Mouse (Mus musculus) lung, embryonic 15.5 days (tissue): ENCODE measurements at regions not wholly inside any gene's neighbourhood (a gene's known extent, or its start where the extent isn't known, plus 50 kb on each side); places are given as distances from the start of the nearest gene placed in this dataset.

Experiments used
- ATAC-seq: fragments of 200-750 bp; cut with Nextera tagmentation; 2 replicates; pipeline ENCODE4 v1.8.0; 2017; ENCODE audit warnings: moderate number of reproducible peaks, borderline replicate concordance; ENCODE audit not compliant: low FRiP score, low TSS enrichment; ENCODE audit errors: extremely low read depth
- H3K27ac ChIP-seq: fragments of 300-500 bp; sonication (generic); 2 replicates; pipeline ENCODE4 v1.5.1; 2015; ENCODE audit warnings: moderate library complexity, mild to moderate bottlenecking, inconsistent platforms
- H3K27me3 ChIP-seq: fragments of 300-500 bp; sonication (generic); 2 replicates; pipeline ENCODE4 v1.6.1; 2015; ENCODE audit warnings: inconsistent platforms
- H3K36me3 ChIP-seq: fragments of 300-500 bp; sonication (generic); 2 replicates; pipeline ENCODE4 v1.6.1; 2015; ENCODE audit warnings: inconsistent platforms
- H3K4me1 ChIP-seq: fragments of 300-500 bp; sonication (generic); 2 replicates; pipeline ENCODE4 v1.6.1; 2015; ENCODE audit warnings: inconsistent platforms
- H3K4me2 ChIP-seq: fragments of 300-500 bp; sonication (generic); 2 replicates; pipeline ENCODE4 v1.6.1; 2015; ENCODE audit warnings: inconsistent platforms, mild to moderate bottlenecking, moderate library complexity
- H3K4me3 ChIP-seq: fragments of 300-500 bp; sonication (generic); 2 replicates; pipeline ENCODE4 v1.5.1; 2015; ENCODE audit warnings: mild to moderate bottlenecking, inconsistent platforms
- H3K9ac ChIP-seq: fragments of 300-500 bp; sonication (generic); 2 replicates; pipeline ENCODE4 v1.6.1; 2015; ENCODE audit warnings: inconsistent platforms
- H3K9me3 ChIP-seq: fragments of 300-500 bp; sonication (generic); 2 replicates; pipeline ENCODE4 v1.6.1; 2016; ENCODE audit warnings: inconsistent platforms
- WGBS: fragments of 180-500 bp; shearing (Covaris S2); methylation state at CpG from one replicate; pipeline ENCODE4 v1.1.7; 2015; 5-methylcytosine and 5-hydroxymethylcytosine counted together

DNA sequence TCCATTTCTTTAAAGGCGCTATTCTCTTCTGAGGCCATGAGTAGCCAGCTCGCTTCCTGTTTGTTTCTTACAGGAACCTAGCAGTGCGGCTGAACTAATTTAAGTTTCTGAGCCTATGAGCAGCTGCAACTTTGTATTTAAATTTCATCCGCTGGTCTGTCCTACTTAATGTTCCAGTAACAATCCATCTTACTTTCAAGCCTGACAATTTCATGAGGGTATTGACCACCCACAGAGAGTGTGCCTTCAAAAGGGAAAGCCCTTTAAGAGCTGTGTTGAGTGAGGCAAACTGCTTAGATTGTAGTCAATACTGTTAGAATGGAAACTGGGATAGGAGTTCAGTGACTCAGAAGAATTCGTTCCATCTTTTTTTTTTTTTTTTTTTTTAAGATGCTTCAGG lies 225.7 kb upstream of the Tenm3 start:
- ATAC-seq, result no peak
- Histone ChIP-seq H3K4me1 (no peaks in the 10 kb centered on the region), H3K9me3 (no peaks in the 10 kb centered on the region)

DNA sequence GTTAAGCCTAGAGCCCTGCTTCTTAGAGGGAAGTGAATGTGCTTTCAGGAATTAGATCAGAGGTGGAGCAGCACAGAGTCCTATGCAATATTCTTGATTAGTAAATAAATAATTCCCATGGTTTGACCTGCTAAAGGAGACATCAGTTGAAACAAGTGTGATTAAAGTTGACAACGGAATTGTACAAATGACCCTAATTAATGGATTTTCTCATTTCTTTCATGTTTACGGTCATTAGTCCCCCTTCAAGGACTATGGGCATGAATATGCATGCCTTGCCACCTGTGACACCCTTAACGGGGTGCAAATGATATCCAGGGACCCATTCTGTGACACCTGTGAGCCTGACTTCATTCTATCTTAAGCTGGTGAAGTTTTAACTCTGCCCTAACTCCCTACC lies 219.5 kb upstream of the Tenm3 start:
- Histone ChIP-seq H3K27ac (no peak overlapping the region), H3K27me3 (no peaks in the 10 kb centered on the region), H3K36me3 (no peaks in the 10 kb centered on the region), H3K4me1 (no peaks in the 10 kb centered on the region), H3K4me3 (no peak overlapping the region), H3K4me2 (no peak overlapping the region), H3K9ac (no peak overlapping the region), H3K9me3 (no peaks in the 10 kb centered on the region)
- ATAC-seq, result no peak
- WGBS, result 50% methylated on average over 3 of the region's 3 CpGs

More for the DNA sequence above, 225.7 kb upstream of the Tenm3 start:
- no peak overlapping the region for H3K27ac ChIP-seq
- no peaks in the 10 kb centered on the region for H3K27me3 ChIP-seq
- WGBS, result 58% methylated on average over 5 of the region's 5 CpGs
- no peak overlapping the region for H3K4me2 ChIP-seq
- no peak overlapping the region for H3K4me3 ChIP-seq
- H3K36me3 ChIP-seq, result no peaks in the 10 kb centered on the region
- H3K9ac ChIP-seq, result no peak overlapping the region

DNA sequence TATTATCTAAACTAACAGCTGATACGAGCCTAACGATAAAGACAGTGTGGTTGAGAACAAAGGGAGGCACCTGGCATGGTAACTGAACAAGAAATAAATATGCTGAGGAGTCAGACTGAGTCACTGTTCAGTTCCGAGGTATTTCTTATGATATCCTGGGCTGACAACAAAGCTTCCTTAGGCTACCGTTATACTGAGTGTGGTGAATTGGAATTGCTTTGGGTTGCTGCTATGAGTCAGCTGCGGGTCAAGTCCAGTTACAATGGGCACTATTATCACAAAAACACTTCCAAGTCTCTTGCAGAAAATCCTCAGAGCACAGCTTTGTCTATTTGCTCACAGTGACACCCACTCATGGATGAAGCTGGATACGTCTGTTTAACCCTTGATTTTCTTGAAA lies 199.5 kb upstream of the Tenm3 start:
- no peak for ATAC-seq

DNA sequence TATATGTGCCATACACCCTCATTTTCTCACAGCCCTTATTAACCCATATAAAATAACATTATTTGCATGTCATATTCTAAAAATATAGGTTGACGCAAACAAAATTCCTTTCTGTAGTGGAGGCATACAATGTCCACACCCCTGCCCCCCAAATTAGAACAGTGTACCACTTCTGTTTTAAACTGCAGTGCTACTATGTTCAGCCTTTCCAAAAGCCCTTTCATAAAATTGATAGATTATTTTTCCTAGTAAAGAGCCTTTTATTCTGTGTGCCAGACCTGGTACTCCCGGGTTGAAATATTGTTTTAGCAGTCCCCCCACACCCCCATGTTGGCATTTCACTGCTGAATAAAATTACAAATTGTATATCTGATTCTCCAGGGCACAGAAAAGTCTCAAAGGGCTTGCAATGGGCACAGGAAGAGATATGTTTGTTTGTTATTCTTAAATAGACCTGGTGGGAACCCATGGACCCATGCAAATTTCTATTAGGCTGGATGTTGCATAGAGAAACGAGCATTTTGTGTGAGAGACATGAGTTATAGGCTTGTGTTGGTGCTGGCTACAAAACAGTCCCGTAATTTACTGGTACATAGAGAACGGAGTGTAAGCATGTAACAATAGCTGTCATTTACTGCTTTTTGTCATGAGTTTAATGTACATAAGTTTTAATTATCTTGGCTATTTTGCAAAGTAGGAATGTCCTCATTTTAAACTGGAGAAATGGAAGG lies 192.4 kb upstream of the Tenm3 start:
- no peak overlapping the region for H3K4me3 ChIP-seq
- ATAC-seq, result no peak
- no peaks in the 10 kb centered on the region for H3K27me3 ChIP-seq
- no peaks in the 10 kb centered on the region for H3K4me1 ChIP-seq
- H3K27ac ChIP-seq, result no peak overlapping the region
- H3K9ac ChIP-seq, result no peak overlapping the region
- H3K36me3 ChIP-seq, result no peaks in the 10 kb centered on the region
- no peaks in the 10 kb centered on the region for H3K9me3 ChIP-seq
- 73% methylated on average over 5 of the region's 5 CpGs for WGBS
- no peak overlapping the region for H3K4me2 ChIP-seq

More for the DNA sequence above, 199.5 kb upstream of the Tenm3 start:
- H3K4me3 ChIP-seq, result no peak overlapping the region
- WGBS, result 75% methylated on average over 6 of the region's 6 CpGs
- H3K27me3 ChIP-seq, result no peaks in the 10 kb centered on the region
- H3K36me3 ChIP-seq, result no peaks in the 10 kb centered on the region
- no peak overlapping the region for H3K9ac ChIP-seq
- H3K27ac ChIP-seq, result no peak overlapping the region
- no peaks in the 10 kb centered on the region for H3K9me3 ChIP-seq
- no peaks in the 10 kb centered on the region for H3K4me1 ChIP-seq
- H3K4me2 ChIP-seq, result no peak overlapping the region

DNA sequence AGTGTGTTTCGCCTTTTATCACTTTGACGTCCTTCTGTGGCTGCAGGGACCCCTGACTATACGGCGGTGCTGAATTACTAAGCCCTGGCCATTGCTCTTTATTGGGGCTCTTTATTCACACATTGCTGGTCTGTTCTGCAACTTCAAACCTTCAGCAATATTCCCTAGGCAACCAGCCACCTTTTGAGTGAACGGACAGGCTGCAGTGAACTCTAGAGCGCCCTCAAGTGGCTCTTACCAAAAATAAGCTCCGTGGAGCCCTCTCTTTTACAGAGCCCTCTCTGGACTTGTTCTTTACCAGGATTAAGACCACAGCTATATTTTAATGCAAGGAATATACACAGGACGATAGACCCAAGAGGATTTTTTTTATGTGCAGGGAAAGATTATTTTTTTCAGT lies 191.8 kb upstream of the Tenm3 start:
- no peaks in the 10 kb centered on the region for H3K9me3 ChIP-seq
- no peak for ATAC-seq
- WGBS, result 46% methylated on average over 8 of the region's 8 CpGs
- no peak overlapping the region for H3K9ac ChIP-seq
- H3K4me1 ChIP-seq, result no peaks in the 10 kb centered on the region
- no peaks in the 10 kb centered on the region for H3K36me3 ChIP-seq
- H3K27ac ChIP-seq, result no peak overlapping the region
- no peak overlapping the region for H3K4me3 ChIP-seq
- no peaks in the 10 kb centered on the region for H3K27me3 ChIP-seq
- H3K4me2 ChIP-seq, result no peak overlapping the region

DNA sequence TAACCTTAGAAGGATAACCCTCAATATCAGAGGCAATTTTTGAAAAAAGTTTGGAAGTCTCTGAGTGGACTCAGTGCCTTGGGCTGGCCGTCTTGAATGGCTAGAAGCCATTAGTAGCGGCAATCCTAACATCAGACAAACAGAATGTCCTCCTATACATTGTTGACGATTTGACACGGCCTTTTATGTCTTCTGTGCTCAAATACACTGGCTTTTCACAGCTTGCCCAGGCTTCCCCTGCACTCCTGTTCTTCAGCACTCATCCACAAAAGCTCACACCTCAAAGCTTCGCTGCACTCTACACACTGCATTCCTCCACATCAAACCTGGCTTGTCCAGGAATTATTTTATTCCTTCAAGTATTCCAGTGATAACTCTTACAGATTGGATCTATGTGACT lies 186.5 kb upstream of the Tenm3 start:
- no peak for ATAC-seq
- no peak overlapping the region for H3K4me3 ChIP-seq
- no peaks in the 10 kb centered on the region for H3K27me3 ChIP-seq
- no peak overlapping the region for H3K4me2 ChIP-seq
- no peaks in the 10 kb centered on the region for H3K9me3 ChIP-seq
- no peaks in the 10 kb centered on the region for H3K4me1 ChIP-seq
- H3K9ac ChIP-seq, result no peak overlapping the region
- H3K36me3 ChIP-seq, result no peaks in the 10 kb centered on the region
- no peak overlapping the region for H3K27ac ChIP-seq
- WGBS, result 61% methylated on average over 5 of the region's 5 CpGs

DNA sequence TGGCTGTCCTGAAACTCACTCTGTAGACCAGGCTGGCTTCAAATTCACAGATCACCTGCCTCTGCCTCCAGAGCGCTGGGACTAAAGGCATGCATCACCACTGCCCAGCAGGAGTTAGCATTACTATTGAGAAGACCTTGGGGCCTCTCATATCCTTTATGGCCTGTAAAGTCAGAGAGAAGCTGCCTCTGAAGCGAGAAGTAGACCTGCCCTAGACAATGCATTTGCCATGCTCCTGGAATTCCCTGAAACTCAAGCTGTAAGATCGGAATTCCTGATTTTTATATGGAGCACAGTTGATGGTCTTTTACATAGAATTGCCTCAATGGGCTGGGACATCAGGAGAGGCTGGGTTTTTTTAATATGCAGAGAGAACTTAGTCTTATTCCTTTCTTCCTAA lies 174.0 kb upstream of the Tenm3 start:
- H3K4me2 ChIP-seq, result no peak overlapping the region
- H3K9ac ChIP-seq, result no peak overlapping the region
- no peaks in the 10 kb centered on the region for H3K9me3 ChIP-seq
- H3K4me1 ChIP-seq, result peaks cover 5% of the 10 kb centered on the region; the same call in 1 of the 2 replicates
- no peak for ATAC-seq
- H3K4me3 ChIP-seq, result no peak overlapping the region
- no peaks in the 10 kb centered on the region for H3K27me3 ChIP-seq
- WGBS, result 86% methylated on average over 3 of the region's 3 CpGs
- H3K27ac ChIP-seq, result no peak overlapping the region
- H3K36me3 ChIP-seq, result no peaks in the 10 kb centered on the region

DNA sequence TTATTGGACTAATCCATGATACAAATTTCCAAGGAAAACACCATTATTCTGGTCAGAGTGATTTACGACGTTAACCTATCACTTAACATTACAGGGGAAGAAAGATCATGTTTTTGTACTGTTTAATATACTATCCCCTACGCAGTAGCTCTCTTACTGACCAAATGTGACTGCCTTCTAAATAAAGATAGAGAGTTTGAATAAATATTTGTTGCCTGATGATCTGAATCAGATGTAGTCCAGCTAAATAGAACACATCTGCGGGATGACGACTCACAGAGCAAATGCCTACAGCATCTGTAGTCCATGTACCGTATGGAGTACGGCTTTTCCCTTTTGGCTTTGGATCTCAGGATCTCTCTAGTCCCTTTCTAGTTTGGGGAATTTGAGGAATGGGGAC lies 171.9 kb upstream of the Tenm3 start:
- 48% methylated on average over 7 of the region's 7 CpGs for WGBS
- peak; percentile 73; the same call in 1 of the 2 replicates for ATAC-seq
- no peak overlapping the region for H3K9ac ChIP-seq

DNA sequence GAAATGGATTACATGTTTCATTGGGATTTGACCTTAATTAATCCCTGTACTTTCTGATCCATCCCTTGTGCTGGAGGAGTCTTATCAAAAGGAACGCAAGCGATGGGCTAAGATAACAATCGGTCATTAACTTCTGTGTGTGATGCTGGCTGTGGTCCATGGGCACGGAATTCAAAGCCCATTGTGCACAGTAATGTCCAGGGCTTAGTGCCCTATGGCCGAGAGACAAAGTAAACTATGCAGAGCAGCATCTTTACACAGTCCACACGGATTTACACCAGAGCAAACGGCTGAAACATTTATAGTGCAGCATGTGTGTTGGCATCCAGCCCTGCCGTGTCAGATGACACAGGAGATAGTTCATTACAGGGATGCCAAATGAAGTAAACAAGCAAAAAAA lies 171.4 kb upstream of the Tenm3 start:
- no peaks in the 10 kb centered on the region for H3K36me3 ChIP-seq
- 38% methylated on average over 8 of the region's 8 CpGs for WGBS
- no peak overlapping the region for H3K4me3 ChIP-seq
- peak; percentile 55; the same call in 1 of the 2 replicates for ATAC-seq
- H3K27ac ChIP-seq, result no peak overlapping the region
- H3K9ac ChIP-seq, result no peak overlapping the region
- no peak overlapping the region for H3K4me2 ChIP-seq
- no peaks in the 10 kb centered on the region for H3K27me3 ChIP-seq
- peaks cover 5% of the 10 kb centered on the region; the same call in 1 of the 2 replicates for H3K4me1 ChIP-seq
- H3K9me3 ChIP-seq, result no peaks in the 10 kb centered on the region

More for the DNA sequence above, 171.9 kb upstream of the Tenm3 start:
- Histone ChIP-seq H3K4me3 (no peak overlapping the region), H3K4me2 (no peak overlapping the region), H3K9me3 (no peaks in the 10 kb centered on the region), H3K4me1 (peaks cover 5% of the 10 kb centered on the region; the same call in 1 of the 2 replicates), H3K36me3 (no peaks in the 10 kb centered on the region), H3K27ac (no peak overlapping the region), H3K27me3 (no peaks in the 10 kb centered on the region)

DNA sequence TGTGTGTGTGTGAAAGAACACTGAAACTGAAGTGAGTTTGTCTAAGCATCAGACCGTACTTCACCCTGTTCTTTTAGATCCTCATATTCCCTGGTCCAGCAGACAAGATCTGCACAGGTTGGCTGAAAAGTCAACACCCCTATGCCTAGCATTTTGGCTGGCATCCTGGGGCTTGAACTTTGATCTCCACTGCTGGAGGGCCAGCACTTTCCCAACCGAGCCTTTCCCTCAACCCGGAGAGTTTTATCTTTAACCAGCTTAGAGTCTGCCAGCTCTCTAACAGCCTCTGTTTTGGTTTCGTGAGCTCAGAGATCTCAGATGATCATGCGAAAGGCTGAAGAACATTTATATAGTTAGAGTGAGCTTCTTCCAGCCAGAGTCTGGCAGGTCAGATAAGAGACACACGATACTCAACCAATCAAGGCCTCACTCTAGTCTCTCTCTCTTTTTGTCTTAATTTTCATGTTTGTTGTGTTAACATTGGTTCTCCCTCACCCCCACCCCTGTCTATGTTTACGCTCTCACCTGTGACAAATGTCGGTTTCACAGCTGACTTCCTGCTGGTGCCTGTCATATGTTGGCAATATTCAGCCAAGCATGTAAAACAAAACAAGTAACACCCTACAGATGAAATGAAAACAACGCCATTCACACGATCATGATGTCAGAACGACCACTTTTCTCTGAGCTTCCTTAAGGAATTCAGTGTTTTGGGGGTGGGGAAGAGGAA lies 162.7 kb upstream of the Tenm3 start:
- Histone ChIP-seq H3K9me3 (no peaks in the 10 kb centered on the region), H3K27me3 (no peaks in the 10 kb centered on the region), H3K27ac (no peak overlapping the region), H3K9ac (no peak overlapping the region), H3K4me3 (no peak overlapping the region), H3K4me2 (no peak overlapping the region), H3K4me1 (no peaks in the 10 kb centered on the region), H3K36me3 (no peaks in the 10 kb centered on the region)
- no peak for ATAC-seq
- 43% methylated on average over 11 of the region's 11 CpGs for WGBS

DNA sequence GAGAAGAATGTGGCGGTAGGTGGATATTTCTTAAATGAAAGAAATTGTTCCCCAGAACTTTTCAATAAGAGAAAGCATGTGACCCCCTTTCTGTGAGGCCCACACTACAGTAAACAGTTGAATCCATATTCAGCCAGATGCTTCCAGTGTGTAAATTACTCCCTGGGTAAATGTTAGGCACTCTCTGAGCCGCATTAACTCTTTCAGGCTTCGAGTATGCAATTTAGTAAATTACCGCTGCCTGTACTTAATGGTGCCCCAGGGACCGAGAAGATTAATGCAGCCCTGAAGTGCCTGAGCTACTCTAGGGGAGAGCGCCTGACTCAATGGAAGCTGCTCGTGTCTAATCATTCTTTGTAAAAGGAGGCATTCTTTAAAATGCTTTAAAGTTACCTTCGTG lies 137.9 kb upstream of the Tenm3 start:
- Histone ChIP-seq H3K27ac (no peak overlapping the region), H3K4me2 (no peak overlapping the region), H3K9me3 (no peaks in the 10 kb centered on the region), H3K4me1 (no peaks in the 10 kb centered on the region), H3K4me3 (no peak overlapping the region), H3K9ac (no peak overlapping the region), H3K27me3 (no peaks in the 10 kb centered on the region), H3K36me3 (no peaks in the 10 kb centered on the region)
- WGBS, result 74% methylated on average over 8 of the region's 8 CpGs
- ATAC-seq, result no peak

DNA sequence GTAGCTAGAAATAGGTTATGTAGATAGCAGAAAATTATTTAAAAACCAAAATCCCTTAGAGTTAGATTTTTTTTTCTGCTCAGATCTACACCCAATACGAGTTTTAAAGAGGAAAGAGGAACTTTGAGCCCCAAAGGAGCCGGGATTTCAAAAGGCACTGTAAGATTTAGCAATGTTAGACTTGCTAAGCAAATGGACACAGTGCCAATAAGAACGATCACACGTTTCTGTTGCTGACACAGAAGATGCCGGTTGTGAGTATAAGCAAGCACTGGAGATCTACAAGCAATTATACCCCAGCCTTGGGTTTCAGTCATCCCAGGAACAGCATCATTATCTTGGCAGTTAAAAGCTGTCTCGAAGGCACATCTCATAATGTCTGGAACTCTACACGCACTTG lies 137.0 kb upstream of the Tenm3 start:
- no peak overlapping the region for H3K4me3 ChIP-seq
- H3K4me1 ChIP-seq, result no peaks in the 10 kb centered on the region
- no peak overlapping the region for H3K27ac ChIP-seq
- H3K36me3 ChIP-seq, result no peaks in the 10 kb centered on the region
- H3K9me3 ChIP-seq, result no peaks in the 10 kb centered on the region
- H3K9ac ChIP-seq, result no peak overlapping the region
- ATAC-seq, result no peak
- H3K4me2 ChIP-seq, result no peak overlapping the region
- 82% methylated on average over 7 of the region's 7 CpGs for WGBS
- H3K27me3 ChIP-seq, result no peaks in the 10 kb centered on the region
